Mouse (Mus musculus) brain, embryonic 14.5 days (tissue): ENCODE measurements around the gene Fbxl7. TPM values are rescaled to one million over a fixed set of nuclear protein-coding genes. Genes with fewer than 3 reads are reported as not detected.

Experiments
- DNase-seq: peaks from one replicate; pipeline ENCODE4 v3.0.0-alpha.2; 2011; ENCODE audit warnings: low read depth
- CTCF ChIP-seq: fragments of 200-500 bp; IDR thresholded peaks from 2 replicates; pipeline ENCODE4 v1.5.1; 2012; ENCODE audit warnings: inconsistent platforms, mild to moderate bottlenecking, moderate library complexity, borderline replicate concordance; ENCODE audit not compliant: insufficient read depth, insufficient read length; ENCODE audit errors: extremely low read depth
- POLR2A ChIP-seq: fragments of 200-500 bp; IDR thresholded peaks from 2 replicates; pipeline ENCODE4 v1.6.1; 2012; ENCODE audit warnings: mild to moderate bottlenecking, inconsistent platforms, borderline replicate concordance; ENCODE audit not compliant: poor library complexity, insufficient read depth, insufficient read length, severe bottlenecking; ENCODE audit errors: extremely low read depth
- polyA plus RNA-seq: library from polyadenylated mRNA; depleted of rRNA; stranded (reverse); fragments of >200 nt; gene quantifications from 2 replicates; pipeline ENCODE4 v1.2.3, GENCODE M21; 2012

Fbxl7 gene
- polyA plus RNA-seq, 1 experiment: 15.6 TPM

- DNase-seq: no peak
These were observed 213.1 kb downstream of the Fbxl7 start for GRCm38 (mm10) chr15:26682279-26682678.

DNA sequence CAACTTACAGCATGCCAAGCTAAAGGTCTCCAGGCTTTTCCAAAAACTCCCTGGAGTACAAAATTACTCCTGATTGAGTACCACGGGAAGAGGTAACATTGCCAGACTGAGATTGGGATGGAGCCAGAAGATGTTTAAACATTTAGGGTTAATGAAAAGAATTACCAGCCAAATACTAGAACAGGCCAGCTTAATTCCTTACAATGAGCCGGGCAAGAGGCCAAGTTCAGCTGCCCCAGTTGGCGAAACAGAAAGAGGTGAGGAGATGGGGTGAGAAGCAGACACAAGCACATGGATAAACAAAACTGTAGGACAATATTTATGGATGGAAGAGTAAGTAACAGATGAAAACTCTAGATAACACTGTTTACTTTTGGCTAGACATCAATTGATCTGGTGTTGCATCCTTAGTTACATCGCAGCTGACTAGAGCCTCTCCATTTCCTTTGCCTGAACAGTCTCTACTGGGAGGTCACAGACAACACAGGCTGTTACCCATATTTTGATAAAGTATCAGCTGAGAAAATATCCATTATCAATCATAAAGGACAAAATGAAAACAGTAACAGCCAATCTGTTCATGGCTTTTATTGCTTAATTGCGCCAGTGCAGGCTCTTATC lies 222.0 kb downstream of the Fbxl7 start:
- TF ChIP-seq POLR2A (no peak), CTCF (no peak)
- DNase-seq: peak; percentile 90

More at GRCm38 (mm10) chr15:26682279-26682678, 213.1 kb downstream of the Fbxl7 start:
- TF ChIP-seq POLR2A (no peak), CTCF (no peak)

DNA sequence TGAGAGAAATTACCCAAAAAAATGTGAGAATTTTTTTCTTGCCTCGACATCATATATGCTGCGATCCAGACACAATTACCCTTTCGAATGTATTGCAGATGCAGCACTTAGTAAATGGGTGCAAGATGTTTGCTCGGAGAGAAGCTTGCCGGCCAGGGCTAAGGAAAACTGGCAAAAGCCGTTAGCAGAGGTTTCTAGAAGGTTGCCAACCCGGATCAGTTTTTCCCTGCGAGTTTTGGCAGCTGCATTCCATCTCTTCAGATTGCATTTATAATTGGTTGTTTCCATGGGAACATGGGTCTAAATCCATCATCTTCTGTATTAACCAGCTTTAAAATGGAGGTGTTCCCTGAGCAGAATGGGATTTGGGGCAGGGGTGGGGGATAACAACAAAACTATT lies 240.4 kb downstream of the Fbxl7 start:
- peak; percentile 55 for DNase-seq

GRCm38 (mm10) chr15:26642563-26642962 lies 252.8 kb downstream of the Fbxl7 start:
- no peak for DNase-seq

More for the DNA sequence above, 240.4 kb downstream of the Fbxl7 start:
- TF ChIP-seq POLR2A (no peak), CTCF (no peak)

DNA sequence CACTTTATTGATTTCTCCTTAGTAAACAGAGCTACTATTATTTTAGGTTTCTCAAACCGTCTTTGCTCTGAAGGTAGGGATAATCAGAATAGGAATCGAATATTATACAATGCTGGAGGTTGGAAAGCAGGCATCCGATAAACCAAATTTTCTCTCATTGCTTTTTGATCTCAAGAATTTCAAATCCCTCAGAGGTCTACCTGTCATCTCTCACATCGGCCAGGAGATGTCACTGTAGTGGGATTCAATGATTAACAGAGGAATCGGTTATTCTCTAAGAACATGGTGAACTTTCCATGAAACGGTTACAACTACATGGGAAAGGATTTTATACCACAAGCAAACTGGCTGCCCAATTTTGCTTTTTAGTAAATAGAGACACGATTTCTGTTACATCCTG lies 255.7 kb downstream of the Fbxl7 start:
- peak; percentile 61 for DNase-seq
- TF ChIP-seq CTCF (peak; percentile 39; the same call in 1 of the 2 replicates), POLR2A (no peak)

More at GRCm38 (mm10) chr15:26642563-26642962, 252.8 kb downstream of the Fbxl7 start:
- TF ChIP-seq POLR2A (no peak), CTCF (no peak)

DNA sequence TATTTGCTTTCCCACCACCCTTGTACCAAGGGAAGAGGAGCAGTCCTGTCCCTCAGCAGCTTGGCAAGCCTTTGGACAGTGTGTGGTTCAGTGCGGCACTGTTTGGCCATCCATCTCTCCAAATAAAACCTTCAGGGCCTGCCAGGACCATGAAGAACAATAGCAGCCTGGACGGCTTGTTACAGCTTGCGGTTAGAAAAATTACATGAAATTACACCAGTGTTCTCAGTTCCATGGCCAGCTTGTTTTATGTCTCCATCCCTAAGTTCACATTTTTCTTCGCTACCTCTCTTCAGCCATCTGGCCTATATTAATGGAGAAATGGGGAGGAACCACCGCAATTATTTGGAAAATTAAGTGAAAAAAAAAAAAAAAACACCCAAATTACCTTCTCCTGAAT lies 259.8 kb downstream of the Fbxl7 start:
- DNase-seq: no peak
- no peak for TF ChIP-seq POLR2A
- no peak for TF ChIP-seq CTCF

DNA sequence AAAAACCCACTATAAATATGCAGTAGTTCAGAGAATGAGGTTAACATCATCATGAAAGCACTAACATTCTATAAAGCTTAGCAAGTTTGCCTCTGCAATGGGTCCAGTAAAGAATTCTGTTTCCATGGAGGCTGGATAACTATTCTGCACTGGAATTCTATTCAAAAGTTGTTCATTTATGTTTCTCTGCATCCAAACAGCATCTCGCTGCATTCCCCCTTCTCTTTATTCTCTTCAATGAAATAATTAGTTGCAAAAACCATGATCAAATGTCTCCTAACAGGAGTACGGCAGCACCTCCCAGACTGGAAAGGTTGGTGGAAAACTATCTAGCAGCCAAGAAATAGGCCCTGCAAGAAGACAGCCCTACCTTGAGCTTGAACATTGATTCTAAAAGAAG lies 267.2 kb downstream of the Fbxl7 start:
- TF ChIP-seq POLR2A (no peak), CTCF (no peak)

DNA sequence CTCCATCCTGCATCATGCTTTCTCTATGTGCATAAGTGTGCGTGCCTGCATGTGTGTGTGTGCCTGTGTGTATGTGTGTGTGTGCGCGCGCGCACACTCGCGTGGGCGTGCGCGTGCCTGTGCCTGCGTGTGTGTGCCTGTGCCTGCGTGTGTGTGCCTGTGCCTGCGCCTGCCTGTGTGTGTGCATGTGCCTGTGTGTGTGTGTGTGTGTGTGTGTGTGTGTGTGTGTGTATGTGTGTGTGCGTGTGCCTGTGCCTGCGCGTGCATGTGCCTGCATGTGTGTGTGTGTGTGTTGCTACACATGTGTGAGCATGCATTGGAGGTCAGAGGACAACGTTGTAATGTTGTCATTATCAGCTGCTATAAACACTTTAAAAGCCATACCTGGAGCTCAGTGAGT lies 272.1 kb downstream of the Fbxl7 start:
- no peak for DNase-seq
- TF ChIP-seq CTCF: no peak
- no peak for TF ChIP-seq POLR2A

More for the DNA sequence above, 267.2 kb downstream of the Fbxl7 start:
- peak; percentile 60 for DNase-seq

GRCm38 (mm10) chr15:26620279-26620678 lies 275.1 kb downstream of the Fbxl7 start:
- DNase-seq: peak; percentile 90
- TF ChIP-seq POLR2A (no peak), CTCF (peak; percentile 82; the same call in 1 of the 2 replicates)

GRCm38 (mm10) chr15:26619221-26619620 lies 276.2 kb downstream of the Fbxl7 start:
- no peak for TF ChIP-seq CTCF
- TF ChIP-seq POLR2A: no peak
- peak; percentile 82 for DNase-seq

- DNase-seq: no peak
- no peak for TF ChIP-seq CTCF
- TF ChIP-seq POLR2A: no peak
These were observed 299.1 kb downstream of the Fbxl7 start for GRCm38 (mm10) chr15:26596239-26596638.

DNA sequence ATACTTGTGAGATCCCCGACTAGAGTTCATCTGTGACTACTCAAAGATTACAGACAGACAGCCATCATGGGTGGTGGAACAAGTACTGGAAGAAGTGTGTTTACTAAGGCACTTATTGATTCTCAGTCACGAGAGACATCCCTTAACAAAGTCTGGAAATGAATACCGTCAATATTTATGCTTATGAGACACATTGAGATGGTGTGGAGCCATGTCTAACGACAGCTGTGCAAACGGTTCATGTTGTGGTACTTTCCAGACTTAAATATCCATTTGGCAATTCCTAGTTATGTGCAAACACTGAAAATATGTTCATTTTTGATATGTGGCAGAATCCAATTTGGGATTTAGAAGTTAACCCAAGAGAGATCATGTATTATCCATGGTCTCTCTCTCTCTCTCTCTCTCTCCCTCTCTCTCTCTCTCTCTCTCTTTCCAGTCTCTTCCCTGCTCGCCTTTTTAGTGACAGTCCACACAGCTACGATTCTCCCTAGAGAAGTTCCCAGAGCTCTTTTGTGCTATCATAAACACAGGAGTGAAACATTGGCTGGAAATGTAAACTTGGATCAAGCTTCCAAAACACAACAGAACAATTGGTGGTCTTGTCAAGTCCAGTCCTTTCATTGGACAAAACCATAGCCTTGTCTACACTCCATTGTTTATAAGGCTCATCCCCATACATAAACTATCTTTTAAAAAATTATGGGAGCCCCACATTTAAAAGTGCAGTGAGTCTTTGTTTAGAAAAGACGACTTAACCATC lies 315.3 kb downstream of the Fbxl7 start:
- DNase-seq: peak; percentile 38
- no peak for TF ChIP-seq CTCF
- TF ChIP-seq POLR2A: no peak

DNA sequence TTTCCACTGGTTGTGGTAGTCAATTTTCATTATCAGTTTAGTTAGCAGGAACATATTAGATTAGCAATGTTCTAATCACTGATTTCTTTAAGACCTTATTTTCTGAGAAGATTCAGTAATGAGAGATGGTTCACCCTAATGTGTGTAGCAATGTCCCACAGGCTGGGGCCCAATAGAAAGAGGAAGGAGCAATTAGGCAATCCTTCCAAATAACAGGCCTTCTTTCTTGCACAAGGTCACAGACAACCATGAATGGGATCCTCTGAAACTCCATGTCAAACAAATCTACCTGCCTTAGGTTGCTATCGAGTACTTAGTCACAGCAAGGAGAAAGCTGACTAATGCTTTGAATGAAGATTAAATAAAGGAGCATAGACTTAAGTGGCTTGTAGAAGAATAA lies 316.9 kb downstream of the Fbxl7 start:
- TF ChIP-seq CTCF: no peak
- no peak for TF ChIP-seq POLR2A
- no peak for DNase-seq
